Mouse (Mus musculus) T-helper 2 cell (primary cell): ENCODE results near the gene Garnl3.

Experiments
- in situ Hi-C: fragments of 300-600 bp; cut with MboI, MseI; formaldehyde crosslinking; loops from one replicate; pipeline ENCODE4 v1.15.1; 2025; ENCODE audit warnings: high pct_unique_total_duplicates

Garnl3 gene

DNA sequence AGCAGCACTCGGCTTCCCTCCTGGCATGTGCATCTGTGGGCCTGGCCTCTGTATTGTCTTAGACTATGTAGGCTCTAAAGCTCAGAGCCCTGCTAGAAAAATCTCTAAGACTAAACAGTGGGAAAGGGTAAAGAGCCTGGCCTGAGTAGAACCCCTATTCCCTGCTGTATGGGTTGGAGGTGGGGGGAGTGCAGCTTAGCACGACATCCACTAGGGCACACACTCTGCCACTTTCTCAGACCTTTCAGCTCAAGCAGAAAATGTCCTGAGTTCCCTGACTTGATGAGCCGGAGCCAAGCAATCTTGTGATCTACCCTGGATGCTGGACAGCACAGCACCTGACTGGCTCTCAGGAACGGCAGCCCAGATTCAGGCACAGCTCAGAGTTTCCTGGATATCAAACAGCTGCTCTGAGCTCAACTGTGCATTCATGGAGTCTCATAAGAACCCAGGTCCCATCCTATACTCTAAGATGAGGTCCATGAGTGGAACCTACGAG lies 24.9 kb upstream of the Garnl3 start:
- in situ Hi-C loops = loop anchor here (5.0 kb wide), 1 partner anchor 196 kb away; no protein-coding TSS in a partner anchor

GRCm38 (mm10) chr2:33154751-33155372 lies 23.4 kb upstream of the Garnl3 start:
- in situ Hi-C loops = loop anchor here (5.0 kb wide), 1 partner anchor 197 kb away; no protein-coding TSS in a partner anchor

GRCm38 (mm10) chr2:33146994-33147393 lies 15.5 kb upstream of the Garnl3 start:
- in situ Hi-C loops = no loop called here

- in situ Hi-C loops = no loop called here
Measured at GRCm38 (mm10) chr2:33143292-33143691, 11.8 kb upstream of the Garnl3 start.

DNA sequence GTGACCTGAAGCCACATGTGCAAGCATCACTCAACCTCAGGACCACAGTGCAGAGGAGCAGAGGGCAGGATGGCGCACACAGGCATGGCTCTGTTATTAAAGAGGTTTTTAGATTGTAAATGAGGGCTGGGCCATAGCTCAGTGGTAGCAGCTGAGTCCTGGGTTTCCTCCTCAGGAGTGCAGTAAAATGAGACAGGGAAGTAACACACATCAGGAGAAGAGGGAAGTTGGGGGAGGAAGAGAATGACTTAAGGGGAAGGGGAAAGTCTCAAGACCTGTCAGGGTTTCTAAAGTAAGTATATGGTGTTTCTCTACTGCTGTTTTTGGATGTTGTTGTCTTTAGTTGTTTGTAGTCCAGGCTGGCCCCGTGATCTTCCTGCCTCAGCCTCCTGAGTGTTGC lies 7.0 kb upstream of the Garnl3 start:
- in situ Hi-C loops = no loop called here

DNA sequence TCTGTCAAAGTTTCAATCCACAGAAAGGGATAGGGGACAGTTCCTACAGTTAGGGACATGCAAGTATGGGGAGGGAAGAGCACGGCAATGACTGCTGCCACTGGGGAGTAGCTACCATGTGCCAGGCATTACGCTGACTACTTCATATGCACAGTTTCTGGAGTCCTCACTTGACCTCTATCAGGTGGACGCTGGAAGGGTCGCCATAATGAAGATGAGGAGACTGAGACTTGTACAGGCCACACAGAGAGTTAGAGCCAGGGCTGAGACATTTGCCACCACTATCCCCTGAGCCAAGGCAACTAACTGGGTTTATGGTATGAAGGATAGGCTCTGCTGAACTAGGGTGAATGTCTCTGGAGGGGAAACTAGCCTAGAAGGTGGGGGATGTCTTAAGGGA lies 6.3 kb upstream of the Garnl3 start:
- in situ Hi-C loops = no loop called here

GRCm38 (mm10) chr2:33137244-33137643 lies 5.8 kb upstream of the Garnl3 start:
- in situ Hi-C loops = no loop called here

GRCm38 (mm10) chr2:33136366-33136765 lies 4.9 kb upstream of the Garnl3 start:
- in situ Hi-C loops = no loop called here

DNA sequence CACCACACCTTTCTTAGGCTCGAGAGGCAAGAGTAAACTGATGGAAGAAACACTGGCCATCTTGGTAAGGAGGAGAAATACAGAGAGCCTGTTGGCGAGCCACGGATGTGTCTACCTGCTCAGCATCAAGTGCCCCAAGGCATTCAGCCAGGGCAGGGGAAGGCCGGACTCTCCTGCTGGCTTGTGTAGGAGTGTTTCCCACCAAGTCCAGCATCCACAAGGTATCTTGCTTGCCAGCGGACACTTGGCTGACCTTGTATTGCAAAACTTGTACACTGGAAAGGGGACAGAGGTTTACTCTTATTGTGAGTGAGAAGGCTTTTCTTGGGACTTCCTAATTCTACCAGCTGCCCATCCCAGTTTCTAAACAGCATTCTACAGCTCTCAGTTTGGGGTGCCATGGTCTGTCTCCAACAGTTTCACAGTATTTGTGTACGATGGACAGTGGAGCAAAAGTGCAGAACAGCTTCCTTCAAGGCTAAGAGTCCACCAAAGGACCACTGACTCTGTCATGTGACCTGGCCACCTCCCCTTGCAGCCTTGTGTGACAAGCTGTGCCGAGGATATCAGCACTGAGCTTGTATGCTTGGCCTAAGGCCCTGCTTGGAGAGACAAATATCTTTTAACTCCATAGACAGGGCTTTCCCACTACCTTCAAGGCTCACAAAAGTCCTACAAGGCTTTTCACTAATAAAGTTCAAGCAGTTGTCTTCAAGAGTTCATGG lies 3.5 kb upstream of the Garnl3 start:
- in situ Hi-C loops = loop anchor here (5.0 kb wide), 2 partner anchors 82 to 173 kb away; partner anchors contain the start of genes Angptl2, Lrsam1 and Rpl12

GRCm38 (mm10) chr2:33132306-33132705 lies 852 bp upstream of the Garnl3 start:
- in situ Hi-C loops = loop anchor here (5.0 kb wide), 2 partner anchors 85 to 170 kb away; partner anchors contain the start of genes Angptl2, Lrsam1 and Rpl12

GRCm38 (mm10) chr2:33130526-33131483 lies 649 bp downstream of the Garnl3 start:
- in situ Hi-C loops = loop anchor here (5.0 kb wide), 2 partner anchors 86 to 169 kb away; partner anchors contain the start of genes Angptl2, Lrsam1 and Rpl12

DNA sequence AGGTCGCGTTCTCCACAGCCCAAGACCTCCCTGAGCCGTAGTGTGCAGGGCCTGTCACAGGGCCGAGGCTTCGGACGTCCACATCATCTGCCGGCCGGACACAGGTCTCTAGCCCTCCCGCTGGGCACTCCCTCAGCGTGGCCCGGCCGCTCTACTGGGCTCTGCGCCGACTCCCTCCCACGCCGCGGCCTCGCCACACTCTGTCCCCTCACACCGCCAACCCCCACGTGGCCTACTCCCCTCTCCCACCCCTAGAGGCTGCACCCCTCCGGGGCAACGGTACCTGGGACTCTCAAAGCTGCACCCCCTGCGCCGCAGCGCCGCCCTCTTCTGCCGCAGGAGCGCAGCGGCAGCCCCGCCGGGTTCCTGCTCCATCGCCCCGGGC lies 1.3 kb downstream of the Garnl3 start:
- in situ Hi-C loops = loop anchor here (5.0 kb wide), 2 partner anchors 87 to 168 kb away; partner anchors contain the start of genes Angptl2, Lrsam1 and Rpl12

GRCm38 (mm10) chr2:33129696-33130095 lies 1.8 kb downstream of the Garnl3 start:
- in situ Hi-C loops = loop anchor here (5.0 kb wide), 2 partner anchors 88 to 167 kb away; partner anchors contain the start of genes Angptl2, Lrsam1 and Rpl12

GRCm38 (mm10) chr2:33129005-33129404 lies 2.4 kb downstream of the Garnl3 start:
- in situ Hi-C loops = no loop called here

GRCm38 (mm10) chr2:33127271-33127670 lies 4.2 kb downstream of the Garnl3 start:
- in situ Hi-C loops = no loop called here

DNA sequence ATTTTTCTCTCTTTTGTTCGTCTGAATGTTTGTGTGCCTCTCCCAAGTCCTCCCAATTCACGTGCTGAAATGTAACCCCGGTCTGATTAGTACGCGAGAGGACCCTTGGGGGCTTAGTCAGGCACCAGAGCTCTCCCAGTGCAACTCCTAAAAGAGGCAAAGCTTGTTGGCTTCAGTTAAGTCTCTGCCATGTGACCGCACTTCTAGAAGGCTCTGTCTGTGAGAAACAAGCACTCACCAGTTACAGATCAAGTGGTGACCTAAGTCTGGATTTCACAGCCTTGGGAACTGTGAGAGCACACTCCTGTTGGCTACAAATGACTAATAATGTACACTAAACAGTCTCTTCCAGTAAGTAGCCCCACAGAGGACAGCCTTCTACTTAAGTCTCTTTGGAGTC lies 8.6 kb downstream of the Garnl3 start:
- in situ Hi-C loops = no loop called here

DNA sequence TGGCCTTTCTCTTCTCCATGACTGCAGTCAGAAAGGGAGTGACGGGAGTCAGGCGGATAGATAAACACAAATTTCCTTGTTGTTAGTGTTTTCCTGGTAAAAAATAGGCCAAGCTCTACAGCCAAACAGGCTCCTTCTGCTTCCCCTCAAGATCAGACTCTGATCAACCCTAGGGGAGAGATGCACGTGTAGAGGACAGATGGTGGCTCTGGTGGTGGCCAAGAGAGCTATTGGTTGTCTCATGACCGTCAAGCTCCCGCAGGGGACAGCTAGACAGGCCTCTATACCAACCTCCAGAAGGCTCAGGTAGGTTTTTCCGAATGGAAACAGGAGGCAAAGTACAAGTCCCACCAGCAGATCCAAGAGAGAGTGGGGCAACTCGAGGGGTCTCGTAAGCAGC lies 30.9 kb downstream of the Garnl3 start:
- in situ Hi-C loops = no loop called here

- in situ Hi-C loops = loop anchor here (5.0 kb wide), 2 partner anchors 40 to 65 kb away; no protein-coding TSS in a partner anchor
Measured at GRCm38 (mm10) chr2:33097326-33097725, 34.1 kb downstream of the Garnl3 start.

DNA sequence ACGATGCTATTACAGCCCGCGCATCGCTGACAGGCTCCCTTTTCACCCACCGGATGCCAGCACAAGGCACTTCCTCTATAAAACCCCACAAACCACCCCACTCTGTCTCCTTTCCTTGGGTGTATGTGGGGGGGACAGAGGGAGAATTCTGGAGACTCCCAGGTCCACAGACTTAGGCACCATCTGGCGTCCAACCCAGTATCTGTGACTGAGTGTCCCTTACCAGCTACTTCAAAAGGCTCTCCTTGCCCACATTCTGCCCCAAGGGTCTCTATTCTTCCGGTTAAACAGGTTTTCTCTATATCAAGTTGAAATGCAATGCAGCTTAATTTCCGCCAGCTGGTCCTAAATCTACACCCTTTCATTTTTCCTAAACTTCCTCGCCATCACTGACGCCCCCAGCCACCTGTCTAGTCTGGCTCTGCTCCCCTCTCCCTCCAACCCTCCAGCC lies 36.2 kb downstream of the Garnl3 start:
- in situ Hi-C loops = loop anchor here (5.0 kb wide), 2 partner anchors 38 to 63 kb away; no protein-coding TSS in a partner anchor

- in situ Hi-C loops = no loop called here
Measured at GRCm38 (mm10) chr2:33090620-33091520, 40.6 kb downstream of the Garnl3 start.
